Mouse (Mus musculus) thymus, postnatal 36 days (tissue): ENCODE data around the gene Agbl3.

Experiments used
- DNase-seq, 2 experiments: peaks; one replicate each; pipeline ENCODE4 v3.0.0; 2022; ENCODE audit warnings: mixed read lengths in 2 of 2

Gene Agbl3

DNA sequence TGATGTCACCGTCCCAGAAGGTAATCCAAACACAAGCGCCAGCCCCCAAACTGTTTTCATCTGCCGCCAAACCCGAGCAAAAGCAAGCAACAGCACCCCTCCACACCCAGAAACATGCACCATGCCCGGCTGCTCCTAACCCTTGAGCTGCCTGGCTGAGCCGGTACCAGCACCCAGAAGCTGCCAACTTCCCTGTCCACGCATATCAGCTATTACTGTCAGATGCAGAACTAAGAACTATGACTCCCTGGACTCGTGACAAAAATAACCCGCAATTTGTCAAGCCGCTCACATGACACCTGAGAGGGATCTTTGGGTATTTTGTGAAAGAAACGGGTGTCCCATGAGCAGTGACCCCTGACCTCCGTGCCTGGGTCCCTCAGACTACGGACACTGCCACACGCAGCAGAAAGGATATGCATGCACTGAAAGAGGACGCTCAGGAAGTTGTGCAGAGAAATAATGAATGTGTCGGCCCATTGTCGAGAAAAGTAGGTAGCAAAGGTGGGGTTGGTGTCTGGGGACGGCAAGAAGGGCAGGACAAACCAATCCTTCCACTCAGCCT, 127.5 kb downstream of the Agbl3 start:
- no peak for DNase-seq
